20 mouse cellular contexts compared by ENCODE assay signal in genomic region chr14:18485526-18485925, GRCm38 (mm10).
"Had no signal": no experiment of that assay in that cellular context is flagged by ENCODE, and none has a peak within 500 bp of the region (broad histone marks: within the 10 kb centered on the region; RNA-seq: fewer than 3 reads in every experiment).

No protein-coding gene starts in this region.

- DNase-seq: lung, adult 18-20 months; lung, embryonic 14.5 days; lung, postnatal 10 days; lung, postnatal 4 days; midbrain, embryonic 14.5 days; retina, postnatal 1 day; right cerebral cortex, adult 18-20 months; right cerebral cortex, postnatal 25 days; right cerebral cortex, postnatal 4 days; thymus, adult 2 months; thymus, postnatal 25 days; thymus, postnatal 4 days had no signal

- H3K4me3 ChIP-seq: midbrain, embryonic 10.5 days; midbrain, embryonic 12.5 days; myocyte; neural tube, embryonic 13.5 days; neural tube, embryonic 15.5 days; stomach, embryonic 15.5 days had no signal

- ATAC-seq: midbrain, embryonic 16.5 days had no signal

- H3K27ac ChIP-seq: midbrain, embryonic 10.5 days; midbrain, embryonic 12.5 days; neural tube, embryonic 13.5 days; neural tube, embryonic 15.5 days; stomach, embryonic 15.5 days; stomach, postnatal 0 days had no signal
